ENCODE assay signal across 31 mouse cellular contexts in the genomic region with DNA sequence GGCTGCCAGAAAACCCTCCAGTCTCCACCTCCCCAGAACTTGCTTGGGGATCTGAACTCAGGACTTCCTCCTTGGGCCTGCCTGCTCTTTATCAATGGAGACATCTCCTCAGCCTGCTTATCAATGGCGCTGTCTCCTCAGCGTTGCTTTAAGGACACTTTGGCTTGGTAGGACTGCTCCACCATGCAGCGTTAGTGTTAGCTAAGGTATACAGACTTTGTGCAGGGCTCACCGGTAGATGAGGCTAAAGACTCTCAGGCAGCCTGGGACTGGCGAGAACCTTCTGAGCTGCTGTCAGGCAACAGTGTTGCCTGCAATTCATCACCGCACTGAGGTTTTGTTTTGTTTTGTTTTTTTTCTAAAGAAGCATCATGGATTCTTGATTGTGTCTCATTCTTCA. TPM values are rescaled to one million over a fixed set of nuclear protein-coding genes. Genes with fewer than 3 reads are reported as not detected.
DNase-seq lines count a peak whose midpoint lies in the region; ATAC-seq lines count a peak whose summit lies in the region.
"Had no signal": no experiment of that assay in that cellular context is flagged by ENCODE, and none has a peak within 500 bp of the region (broad histone marks: within the 10 kb centered on the region; RNA-seq: fewer than 3 reads in every experiment).

No protein-coding gene starts in this region.

- 82% methylated on average over 6 of the region's 6 CpGs for WGBS in midbrain, embryonic 11.5 days
- 79% methylated on average over 6 of the region's 6 CpGs for WGBS in midbrain, embryonic 15.5 days
- WGBS in limb, embryonic 13.5 days: 78% methylated on average over 6 of the region's 6 CpGs

- no peak overlapping the region for H3K4me2 ChIP-seq in midbrain, embryonic 11.5 days
- H3K4me2 ChIP-seq in midbrain, embryonic 15.5 days: no peak overlapping the region
- peak overlapping the region; percentile 78 for H3K4me2 ChIP-seq in limb, embryonic 13.5 days (replicated peaks)
- H3K4me2 ChIP-seq: forebrain, embryonic 13.5 days; heart, embryonic 15.5 days; hindbrain, embryonic 14.5 days; liver, embryonic 13.5 days; neural tube, embryonic 12.5 days had no signal

- H3K9ac ChIP-seq in midbrain, embryonic 11.5 days (ENCODE audit: low read length): no peak overlapping the region
- no peak overlapping the region for H3K9ac ChIP-seq in midbrain, embryonic 15.5 days
- H3K9ac ChIP-seq in limb, embryonic 13.5 days: no peak overlapping the region
- H3K9ac ChIP-seq: forebrain, embryonic 13.5 days; heart, embryonic 15.5 days; hindbrain, embryonic 14.5 days; liver, embryonic 13.5 days; neural tube, embryonic 12.5 days had no signal

- intact Hi-C loops in heart, postnatal 25 days (cut with DNase I): no loop called here
- intact Hi-C loops in left cerebral cortex, postnatal 25 days (cut with DNase I): no loop called here

- H3K4me3 ChIP-seq in midbrain, embryonic 11.5 days (ENCODE audit: low read depth, low read length): no peak overlapping the region
- no peak overlapping the region for H3K4me3 ChIP-seq in midbrain, embryonic 15.5 days
- H3K4me3 ChIP-seq in limb, embryonic 13.5 days: peak overlapping the region; percentile 20
- H3K4me3 ChIP-seq: forebrain, embryonic 13.5 days; heart, embryonic 15.5 days; liver, embryonic 13.5 days; neural tube, embryonic 12.5 days had no signal

- no peak for ATAC-seq in midbrain, embryonic 11.5 days (ENCODE audit: low FRiP score)
- no peak for ATAC-seq in midbrain, embryonic 15.5 days (replicated peaks)
- ATAC-seq in limb, embryonic 13.5 days (ENCODE audit: low FRiP score, low read depth): no peak
- ATAC-seq: activated CD4-positive, CD25-positive, alpha-beta regulatory T cell, adult 4 months; CD4-positive, CD25-positive, alpha-beta regulatory T cell, adult 4 months; forebrain, embryonic 13.5 days; lung, postnatal 0 days; midbrain, embryonic 16.5 days had no signal

- H3K4me1 ChIP-seq in midbrain, embryonic 11.5 days (ENCODE audit: control insufficient read depth, insufficient read depth, low read length): peaks cover 6% of the 10 kb centered on the region; the same call in 1 of the 2 replicates
- H3K4me1 ChIP-seq in midbrain, embryonic 15.5 days: peaks cover 19% of the 10 kb centered on the region
- H3K4me1 ChIP-seq in limb, embryonic 13.5 days: peaks cover 52% of the 10 kb centered on the region

- no peak overlapping the region for H3K27ac ChIP-seq in midbrain, embryonic 11.5 days (ENCODE audit: low read depth, low read length)
- no peak overlapping the region for H3K27ac ChIP-seq in midbrain, embryonic 15.5 days
- H3K27ac ChIP-seq in limb, embryonic 13.5 days: peak overlapping the region; percentile 89; the same call in 1 of the 2 replicates
- H3K27ac ChIP-seq: forebrain, embryonic 13.5 days; heart, embryonic 15.5 days; hindbrain, embryonic 14.5 days; liver, embryonic 13.5 days; neural tube, embryonic 12.5 days; stomach, postnatal 0 days had no signal

- no peaks in the 10 kb centered on the region for H3K9me3 ChIP-seq in midbrain, embryonic 11.5 days (ENCODE audit: control insufficient read depth, low read length)
- H3K9me3 ChIP-seq in midbrain, embryonic 15.5 days: no peaks in the 10 kb centered on the region
- no peaks in the 10 kb centered on the region for H3K9me3 ChIP-seq in limb, embryonic 13.5 days
- H3K9me3 ChIP-seq: forebrain, embryonic 13.5 days; heart, embryonic 15.5 days; liver, embryonic 13.5 days; neural tube, embryonic 12.5 days had no signal

- DNase-seq in midbrain, embryonic 11.5 days (ENCODE audit: low spot score, missing footprints): peak; percentile 87
- peak; percentile 42 for DNase-seq in NIH3T3 (ENCODE audit: low read depth)
- no peak for DNase-seq in B cell, adult 2 months
- DNase-seq in heart, postnatal 25 days (ENCODE audit: low spot score): no peak
- DNase-seq in left cerebral cortex, postnatal 25 days (ENCODE audit: low spot score in 2 of 2): no peak
- DNase-seq: adrenal gland, adult 2 months; adrenal gland, postnatal 36 days; cerebellum, adult 18-20 months; cerebellum, postnatal 14 days; gastrocnemius, postnatal 14 days; heart, postnatal 4 days; kidney, adult 18-20 months; kidney, postnatal 4 days; layer of hippocampus, postnatal 36 days; liver, embryonic 13.5 days; lung, adult 18-20 months; right cerebral cortex, adult 18-20 months; thymus, adult 18-20 months; thymus, postnatal 25 days had no signal

- H3K36me3 ChIP-seq in midbrain, embryonic 11.5 days (ENCODE audit: control insufficient read depth, insufficient read depth, low read length): no peaks in the 10 kb centered on the region
- H3K36me3 ChIP-seq in midbrain, embryonic 15.5 days (replicated peaks): no peaks in the 10 kb centered on the region
- no peaks in the 10 kb centered on the region for H3K36me3 ChIP-seq in limb, embryonic 13.5 days
- H3K36me3 ChIP-seq: heart, embryonic 15.5 days; liver, embryonic 13.5 days; neural tube, embryonic 12.5 days had no signal

- H3K27me3 ChIP-seq in midbrain, embryonic 11.5 days (ENCODE audit: control insufficient read depth, insufficient read depth, low read length): peaks cover 7% of the 10 kb centered on the region
- peaks cover 30% of the 10 kb centered on the region for H3K27me3 ChIP-seq in midbrain, embryonic 15.5 days (replicated peaks)
- no peaks in the 10 kb centered on the region; the same call in 1 of the 2 replicates for H3K27me3 ChIP-seq in limb, embryonic 13.5 days

RNA-seq across cellular contexts. Expression of a gene that starts 2.3 kb away (rescaled TPM):
- 3.3 and 3.8 TPM in 2 replicates for polyA plus RNA-seq in midbrain, embryonic 11.5 days (2014; fragmentation: Nextera tagmentation; extraction: Ambion mirVana)
- 1.2 and 1.6 TPM in 2 replicates for polyA plus RNA-seq in midbrain, embryonic 15.5 days (2015; fragmentation: Nextera tagmentation; extraction: Ambion mirVana)
- 21.2 and 23.5 TPM in 2 replicates for polyA plus RNA-seq in limb, embryonic 13.5 days (2015; fragmentation: Nextera tagmentation; extraction: Ambion mirVana)
- 1 to 10 TPM; 3.5 to 4.7 TPM for total RNA-seq in heart, postnatal 25 days (2021)
- 1 to 10 TPM; 1.3 to 1.7 TPM for total RNA-seq in left cerebral cortex, postnatal 25 days (2021)
- total RNA-seq: granulocyte monocyte progenitor cell, adult 5-6 weeks had no signal

RNA-seq across cellular contexts. Expression of a gene that starts 35.9 kb away (rescaled TPM):
- polyA plus RNA-seq in midbrain, embryonic 11.5 days (2014; fragmentation: Nextera tagmentation; extraction: Ambion mirVana): 18.0 and 18.9 TPM in 2 replicates
- polyA plus RNA-seq in midbrain, embryonic 15.5 days (2015; fragmentation: Nextera tagmentation; extraction: Ambion mirVana): 9.2 and 10.7 TPM in 2 replicates
- 17.5 and 18.6 TPM in 2 replicates for polyA plus RNA-seq in limb, embryonic 13.5 days (2015; fragmentation: Nextera tagmentation; extraction: Ambion mirVana)
- total RNA-seq in heart, postnatal 25 days (2021): 1 to 10 TPM; 2.8 to 3.2 TPM
- 1 to 10 TPM; 5.3 to 6.1 TPM for total RNA-seq in left cerebral cortex, postnatal 25 days (2021)

Comparison
In these comparisons a context has a peak if more than half of its experiments do, and no peak if none do; other contexts are left out.
1. DNase-seq: peak in midbrain, embryonic 11.5 days (single experiment) and NIH3T3 (single experiment); none in B cell, adult 2 months (0 of 2), heart, postnatal 25 days (single experiment) and left cerebral cortex, postnatal 25 days (0 of 2).